14 mouse cellular contexts compared by ENCODE assay signal in genomic region chr17:84167377-84167776, GRCm38 (mm10). TPM values are rescaled to one million over a fixed set of nuclear protein-coding genes. Genes with fewer than 3 reads are reported as not detected.
DNase-seq lines count a peak whose midpoint lies in the region; ATAC-seq and TF ChIP-seq lines count a peak whose summit lies in the region.
"Had no signal": no experiment of that assay in that cellular context is flagged by ENCODE, and none has a peak within 500 bp of the region (broad histone marks: within the 10 kb centered on the region; RNA-seq: fewer than 3 reads in every experiment).

No protein-coding gene starts in this region.

- 95% methylated on average over 4 of the region's 4 CpGs for WGBS in intestine, embryonic 15.5 days
- WGBS in intestine, postnatal 0 days = 59% methylated on average over 4 of the region's 4 CpGs
- WGBS in limb, embryonic 10.5 days = 92% methylated on average over 4 of the region's 4 CpGs

- no peak overlapping the region for H3K4me2 ChIP-seq in intestine, embryonic 15.5 days (replicated peaks)
- no peak overlapping the region for H3K4me2 ChIP-seq in intestine, postnatal 0 days (replicated peaks; ENCODE audit: low read depth)
- H3K4me2 ChIP-seq: embryonic facial prominence, embryonic 13.5 days; forebrain, embryonic 13.5 days; hindbrain, embryonic 13.5 days had no signal

- no peak for TF ChIP-seq CTCF in intestine, postnatal 0 days (IDR thresholded peaks at IDR 0.05; ENCODE audit: low read depth)

- H3K27ac ChIP-seq in intestine, embryonic 15.5 days = no peak overlapping the region
- no peak overlapping the region for H3K27ac ChIP-seq in intestine, postnatal 0 days (ENCODE audit: low read depth, low read length)
- H3K27ac ChIP-seq in limb, embryonic 10.5 days = peak overlapping the region; percentile 39
- H3K27ac ChIP-seq: embryonic facial prominence, embryonic 13.5 days; forebrain, embryonic 13.5 days; hindbrain, embryonic 13.5 days; macrophage had no signal

- H3K4me1 ChIP-seq in intestine, embryonic 15.5 days (replicated peaks) = no peaks in the 10 kb centered on the region; the same call in 1 of the 2 replicates
- no peaks in the 10 kb centered on the region; the same call in 1 of the 2 replicates for H3K4me1 ChIP-seq in intestine, postnatal 0 days (replicated peaks; ENCODE audit: control insufficient read depth, insufficient read depth, low read length)
- H3K4me1 ChIP-seq in limb, embryonic 10.5 days = peaks cover 20% of the 10 kb centered on the region
- H3K4me1 ChIP-seq: forebrain, embryonic 13.5 days; hindbrain, embryonic 13.5 days had no signal

- H3K9me3 ChIP-seq in intestine, embryonic 15.5 days = no peaks in the 10 kb centered on the region
- H3K9me3 ChIP-seq in intestine, postnatal 0 days (ENCODE audit: control insufficient read depth) = no peaks in the 10 kb centered on the region
- no peaks in the 10 kb centered on the region for H3K9me3 ChIP-seq in limb, embryonic 10.5 days (replicated peaks)
- H3K9me3 ChIP-seq: embryonic facial prominence, embryonic 13.5 days; forebrain, embryonic 13.5 days; hindbrain, embryonic 13.5 days had no signal

- peak; percentile 4 for DNase-seq in thymus, postnatal 14 days
- DNase-seq in thymus, postnatal 10 days (ENCODE audit: low spot score in 2 of 2) = no peak
- DNase-seq in limb, embryonic 10.5 days (ENCODE audit: low spot score) = no peak
- no peak for DNase-seq in frontal cortex, adult 2 months (ENCODE audit: extremely low spot score in 1 of 2, low spot score in 1 of 2)
- DNase-seq: adrenal gland, postnatal 25 days; cerebellum, adult 8-10 months; kidney, adult 9 months had no signal

- peak; percentile 57; the same call in 1 of the 2 replicates for ATAC-seq in intestine, embryonic 15.5 days
- no peak for ATAC-seq in intestine, postnatal 0 days
- ATAC-seq in megakaryocyte progenitor cell, adult 5-6 weeks (replicated peaks; ENCODE audit: poor library complexity) = peak; percentile 64
- ATAC-seq: forebrain, embryonic 13.5 days had no signal

- no peaks in the 10 kb centered on the region for H3K27me3 ChIP-seq in intestine, embryonic 15.5 days (replicated peaks)
- no peaks in the 10 kb centered on the region for H3K27me3 ChIP-seq in intestine, postnatal 0 days (replicated peaks; ENCODE audit: control insufficient read depth, insufficient read depth, low read length)
- no peaks in the 10 kb centered on the region for H3K27me3 ChIP-seq in limb, embryonic 10.5 days (ENCODE audit: low read depth, poor library complexity, severe bottlenecking)
- H3K27me3 ChIP-seq: embryonic facial prominence, embryonic 13.5 days; forebrain, embryonic 13.5 days; hindbrain, embryonic 13.5 days had no signal

- no peaks in the 10 kb centered on the region for H3K36me3 ChIP-seq in intestine, embryonic 15.5 days
- H3K36me3 ChIP-seq in intestine, postnatal 0 days (ENCODE audit: control insufficient read depth, insufficient read depth) = no peaks in the 10 kb centered on the region
- H3K36me3 ChIP-seq in limb, embryonic 10.5 days = no peaks in the 10 kb centered on the region
- H3K36me3 ChIP-seq: embryonic facial prominence, embryonic 13.5 days; hindbrain, embryonic 13.5 days had no signal

- H3K9ac ChIP-seq in intestine, embryonic 15.5 days = no peak overlapping the region
- H3K9ac ChIP-seq in intestine, postnatal 0 days (ENCODE audit: low read depth, low read length) = no peak overlapping the region
- H3K9ac ChIP-seq: embryonic facial prominence, embryonic 13.5 days; forebrain, embryonic 13.5 days; hindbrain, embryonic 13.5 days had no signal

- H3K4me3 ChIP-seq in intestine, embryonic 15.5 days (replicated peaks) = no peak overlapping the region
- H3K4me3 ChIP-seq in intestine, postnatal 0 days (ENCODE audit: low read depth, low read length) = no peak overlapping the region
- H3K4me3 ChIP-seq in limb, embryonic 10.5 days = no peak overlapping the region
- H3K4me3 ChIP-seq: embryonic facial prominence, embryonic 13.5 days; forebrain, embryonic 13.5 days; hindbrain, embryonic 13.5 days had no signal

RNA-seq across cellular contexts. Expression of gene Zfp36l2, which starts 20.4 kb away (rescaled TPM):
- polyA plus RNA-seq in intestine, embryonic 15.5 days (2015; fragmentation: Nextera tagmentation; extraction: Ambion mirVana) = 23.2 and 29.7 TPM in 2 replicates
- 29.6 and 32.0 TPM in 2 replicates for polyA plus RNA-seq in intestine, postnatal 0 days (2015; fragmentation: Nextera tagmentation; extraction: Ambion mirVana)
- 13.4 and 14.2 TPM in 2 replicates for polyA plus RNA-seq in limb, embryonic 10.5 days (2016; fragmentation: Nextera tagmentation; extraction: Ambion mirVana)
- 269 and 286 TPM in 2 replicates for total RNA-seq in megakaryocyte progenitor cell, adult 5-6 weeks (2015)
- total RNA-seq in megakaryocyte progenitor cell, adult 5-6 weeks (2017) = 98.9 and 112 TPM in 2 replicates
- 21.4 and 24.3 TPM in 2 replicates for polyA plus RNA-seq in frontal cortex, adult 2 months (2012; rRNA removed)
